Mouse (Mus musculus) MEL (cell line): ENCODE data around the gene Cox17.

Experiments used
- E2F4 ChIP-seq: IDR thresholded peaks from 2 replicates; pipeline ENCODE4 v1.6.1; 2011; ENCODE audit warnings: low read depth, low read length, improper control_type of control experiment, borderline replicate concordance
- EP300 ChIP-seq, 2 experiments: IDR thresholded peaks; 2 replicates each; pipeline ENCODE4 v1.6.1; 2011; ENCODE audit warnings: improper control_type of control experiment in 2 of 2, low read length in 2 of 2, low read depth in 1 of 2, mild to moderate bottlenecking in 1 of 2
- JUND ChIP-seq: IDR thresholded peaks from 2 replicates; pipeline ENCODE4 v1.6.1; 2011; ENCODE audit warnings: low read depth, mild to moderate bottlenecking, improper control_type of control experiment, low read length
- MAFK ChIP-seq: IDR thresholded peaks from 2 replicates; pipeline ENCODE4 v1.6.1; 2011; ENCODE audit warnings: low read depth, mild to moderate bottlenecking, low read length, improper control_type of control experiment, borderline replicate concordance
- MXI1 ChIP-seq: IDR thresholded peaks from 2 replicates; pipeline ENCODE4 v1.6.1; 2011; ENCODE audit warnings: mild to moderate bottlenecking, low read depth, low read length, improper control_type of control experiment
- MYB ChIP-seq: IDR thresholded peaks from 2 replicates; pipeline ENCODE4 v1.6.1; 2011; ENCODE audit warnings: mild to moderate bottlenecking, low read depth, low read length, improper control_type of control experiment
- POLR2A ChIP-seq, 2 experiments: IDR thresholded peaks; 2 replicates each; pipeline ENCODE4 v1.6.1; 2011 to 2012; ENCODE audit warnings: low read length in 2 of 2, mild to moderate bottlenecking in 2 of 2, control low read depth in 1 of 2, improper control_type of control experiment in 1 of 2, low read depth in 1 of 2, moderate library complexity in 1 of 2; ENCODE audit not compliant: control insufficient read depth in 1 of 2, insufficient read depth in 1 of 2, poor library complexity in 1 of 2
- POLR2AphosphoS5 ChIP-seq: IDR thresholded peaks from 2 replicates; pipeline ENCODE4 v1.6.1; 2012; ENCODE audit warnings: low read depth, borderline replicate concordance, mild to moderate bottlenecking, inconsistent platforms, low read length, moderate library complexity, mixed read lengths
- TAL1 ChIP-seq: IDR thresholded peaks from 2 replicates; pipeline ENCODE4 v1.6.1; 2012; ENCODE audit warnings: mild to moderate bottlenecking, inconsistent platforms, low read length, moderate library complexity, mixed read lengths
- TCF12 ChIP-seq: IDR thresholded peaks from 2 replicates; pipeline ENCODE4 v1.6.1; 2014; ENCODE audit warnings: low read depth, mild to moderate bottlenecking, inconsistent platforms, low read length, improper control_type of control experiment, moderate library complexity
- ZKSCAN1 ChIP-seq: IDR thresholded peaks from 2 replicates; pipeline ENCODE4 v1.6.1; 2012; ENCODE audit warnings: low read depth, mild to moderate bottlenecking, inconsistent platforms, low read length, improper control_type of control experiment, moderate library complexity

DNA sequence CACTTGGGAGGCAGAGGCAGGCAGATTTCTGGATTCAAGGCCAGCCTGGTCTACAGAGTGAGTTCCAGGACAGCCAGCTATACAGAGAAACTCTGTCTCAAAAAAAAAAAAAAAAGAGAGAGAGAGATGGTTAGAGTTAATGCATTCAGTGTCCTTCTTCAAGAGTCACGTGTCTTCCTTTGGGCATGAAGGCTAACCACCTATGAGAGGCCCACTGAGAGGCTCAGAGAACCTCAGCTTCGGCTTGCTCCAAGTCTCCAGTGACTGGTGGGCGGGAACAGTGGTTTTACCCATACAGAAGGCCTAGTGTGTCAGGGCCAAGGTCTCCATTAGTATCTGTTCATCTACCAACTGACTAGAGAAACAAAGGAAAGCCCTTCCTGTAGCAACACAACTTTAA lies 52.3 kb downstream of the Cox17 start:
- TF ChIP-seq JUND (no peak), ZKSCAN1 (no peak), POLR2A (IDR thresholded peaks at IDR 0.05; ENCODE audit: control insufficient read depth in 1 of 2, insufficient read depth in 1 of 2, low read depth in 1 of 2, low read length in 2 of 2, poor library complexity in 1 of 2) (no peak), E2F4 (no peak), EP300 (IDR thresholded peaks at IDR 0.05; ENCODE audit: low read depth in 1 of 2, low read length in 2 of 2) (no peak), TCF12 (no peak), MYB (no peak), TAL1 (no peak), MAFK (no peak), POLR2AphosphoS5 (no peak), MXI1 (no peak)
